Mouse (Mus musculus): ENCODE results near the gene Slit3.
A peak's percentile ranks its signal among the peaks of the same experiment; 100 is the strongest.

The Slit3 gene

GRCm38 (mm10) chr11:35718881-35719280 is 597.9 kb downstream of the Slit3 start:
- DNase-seq, result no peak

GRCm38 (mm10) chr11:35723876-35724275 is 602.9 kb downstream of the Slit3 start:
- no peak for DNase-seq

- no peak for DNase-seq
Measured at GRCm38 (mm10) chr11:35726341-35726846, 605.4 kb downstream of the Slit3 start.

GRCm38 (mm10) chr11:35728200-35728599 is 607.2 kb downstream of the Slit3 start:
- DNase-seq, result no peak

- no peak for DNase-seq
Measured at GRCm38 (mm10) chr11:35729186-35729585, 608.2 kb downstream of the Slit3 start.

GRCm38 (mm10) chr11:35732366-35732765 is 611.3 kb downstream of the Slit3 start:
- DNase-seq, result no peak

- no peak for DNase-seq
Measured at GRCm38 (mm10) chr11:35736817-35737216, 615.8 kb downstream of the Slit3 start.

- no peak for DNase-seq
Measured at GRCm38 (mm10) chr11:35737262-35737661, 616.2 kb downstream of the Slit3 start.

GRCm38 (mm10) chr11:35738102-35738501 is 617.1 kb downstream of the Slit3 start:
- DNase-seq, result no peak

GRCm38 (mm10) chr11:35743586-35743985 is 622.6 kb downstream of the Slit3 start:
- DNase-seq, result no peak

- no peak for DNase-seq
Measured at GRCm38 (mm10) chr11:35744571-35744970, 623.5 kb downstream of the Slit3 start.

- DNase-seq, result peak; percentile 23 to 46
Measured at GRCm38 (mm10) chr11:35750578-35750977, 629.6 kb downstream of the Slit3 start.

- no peak for DNase-seq
Measured at GRCm38 (mm10) chr11:35754906-35755418, 633.9 kb downstream of the Slit3 start.

GRCm38 (mm10) chr11:35755546-35755945 is 634.5 kb downstream of the Slit3 start:
- no peak for DNase-seq

GRCm38 (mm10) chr11:35756411-35757303 is 635.6 kb downstream of the Slit3 start:
- DNase-seq, result no peak
